Mouse (Mus musculus) heart, adult 2 months (tissue): ENCODE results near the gene Pdzrn3.

Source experiments
- CTCF ChIP-seq: fragments of 200-600 bp; IDR thresholded peaks from 2 replicates; pipeline ENCODE4 v1.8.1; 2022; ENCODE audit warnings: antibody characterized with exemption, mild to moderate bottlenecking, moderate library complexity
- EP300 ChIP-seq: fragments of 200-500 bp; IDR thresholded peaks from 2 replicates; pipeline ENCODE4 v1.6.1; 2011; ENCODE audit warnings: low read depth, low read length, control low read depth; ENCODE audit not compliant: insufficient read depth
- POLR2A ChIP-seq: fragments of 200-500 bp; IDR thresholded peaks from 2 replicates; pipeline ENCODE4 v1.6.1; 2011; ENCODE audit warnings: mild to moderate bottlenecking, low read depth, low read length, control low read depth; ENCODE audit not compliant: insufficient read depth

DNA sequence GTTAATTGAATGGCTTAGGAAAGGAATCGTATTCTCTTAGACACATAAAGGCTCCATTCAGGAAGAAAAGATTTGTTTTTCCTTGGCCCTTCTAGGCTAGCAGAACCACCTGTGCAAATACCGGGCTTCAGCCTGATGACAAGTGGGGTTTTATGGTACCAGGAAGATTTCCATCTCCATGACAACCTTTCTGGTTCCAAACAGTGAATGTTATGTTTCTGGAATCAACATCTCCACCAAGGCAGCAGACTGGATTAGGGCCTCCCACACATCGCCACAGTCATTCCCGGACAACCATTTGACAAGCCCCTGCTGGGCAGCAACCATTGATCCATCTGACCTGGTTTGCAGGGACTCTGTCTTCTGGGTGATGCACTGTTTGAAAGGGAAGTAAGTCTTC is 114.2 kb downstream of the Pdzrn3 start:
- TF ChIP-seq POLR2A (no peak), CTCF (no peak), EP300 (no peak)
